Mouse (Mus musculus) lung, adult 2 months (tissue): ENCODE data around the gene Grik4.

Source experiments
- CTCF ChIP-seq: fragments of 200-500 bp; IDR thresholded peaks from 2 replicates; pipeline ENCODE4 v1.5.1; 2011; ENCODE audit warnings: mild to moderate bottlenecking, low read length, control low read depth; ENCODE audit not compliant: insufficient read depth
- POLR2A ChIP-seq: fragments of 200-500 bp; IDR thresholded peaks from 2 replicates; pipeline ENCODE4 v1.6.1; 2011; ENCODE audit warnings: low read depth, mild to moderate bottlenecking, control low read depth, low read length, borderline replicate concordance; ENCODE audit errors: extremely low read depth

- peak; percentile 73 for TF ChIP-seq CTCF
- TF ChIP-seq POLR2A = no peak
Measured at GRCm38 (mm10) chr9:42788471-42788870, 155.8 kb downstream of the Grik4 start.
